Mouse (Mus musculus) olfactory bulb, adult 2 months (tissue): ENCODE data around the gene Mvd.

ENCODE experiments used
- CTCF ChIP-seq: fragments of 200-500 bp; IDR thresholded peaks from 2 replicates; pipeline ENCODE4 v1.5.1; 2012; ENCODE audit warnings: low read depth, mild to moderate bottlenecking, low read length, moderate library complexity; ENCODE audit not compliant: insufficient read depth
- POLR2A ChIP-seq: fragments of 200-500 bp; IDR thresholded peaks from 2 replicates; pipeline ENCODE4 v1.6.1; 2012; ENCODE audit warnings: mild to moderate bottlenecking, low read depth, low read length, moderate library complexity; ENCODE audit not compliant: insufficient read depth

GRCm38 (mm10) chr8:122439336-122439735 lies 3.9 kb downstream of the Mvd start:
- TF ChIP-seq CTCF (no peak), POLR2A (no peak)
